Mouse (Mus musculus): ENCODE data around the gene Erc2. TPM values are rescaled to one million over a fixed set of nuclear protein-coding genes. Genes with fewer than 3 reads are reported as not detected.

Gene Erc2
- polyA plus RNA-seq, 1 experiment from 2014 or later = 90.7 TPM

DNA sequence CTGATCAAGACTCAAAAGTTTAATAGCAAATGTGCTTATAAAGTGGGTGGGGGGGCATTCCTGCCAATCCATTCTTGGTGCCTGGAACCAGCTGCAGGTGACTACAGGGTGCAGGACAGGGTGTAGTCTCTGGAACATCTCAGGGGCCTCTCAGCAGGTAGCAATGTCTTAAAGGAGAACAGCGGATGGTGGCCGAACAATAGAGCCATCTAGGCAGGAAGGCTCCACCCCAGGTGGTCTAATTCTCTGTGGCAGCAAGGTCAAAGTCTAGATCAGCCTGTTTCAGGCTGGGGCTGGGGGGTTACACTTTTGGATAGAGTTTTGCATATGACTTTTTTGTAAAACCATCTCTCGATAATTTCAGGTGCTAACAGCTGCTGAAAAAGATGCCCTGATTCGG is 51.9 kb downstream of the Erc2 start:
- Histone ChIP-seq H3K27me3 (ENCODE audit: control insufficient read depth, insufficient read depth, low read length) (no peaks in the 10 kb centered on the region), H3K9me3 (ENCODE audit: control insufficient read depth, low read length) (no peaks in the 10 kb centered on the region), H3K27ac (replicated peaks; ENCODE audit: low read depth, low read length) (no peak overlapping the region), H3K4me2 (ENCODE audit: low read length) (no peak overlapping the region), H3K4me1 (ENCODE audit: control insufficient read depth, insufficient read depth, low read length) (no peaks in the 10 kb centered on the region), H3K4me3 (replicated peaks; ENCODE audit: low read depth, low read length) (no peak overlapping the region), H3K9ac (replicated peaks; ENCODE audit: low read length) (no peak overlapping the region), H3K36me3 (ENCODE audit: control insufficient read depth, insufficient read depth, low read length) (no peaks in the 10 kb centered on the region)
- DNase-seq (no peak), ATAC-seq (ENCODE audit: low FRiP score, low TSS enrichment) (no peak)
- whole genome bisulfite sequencing = 79% methylated on average over 4 of the region's 4 CpGs

DNA sequence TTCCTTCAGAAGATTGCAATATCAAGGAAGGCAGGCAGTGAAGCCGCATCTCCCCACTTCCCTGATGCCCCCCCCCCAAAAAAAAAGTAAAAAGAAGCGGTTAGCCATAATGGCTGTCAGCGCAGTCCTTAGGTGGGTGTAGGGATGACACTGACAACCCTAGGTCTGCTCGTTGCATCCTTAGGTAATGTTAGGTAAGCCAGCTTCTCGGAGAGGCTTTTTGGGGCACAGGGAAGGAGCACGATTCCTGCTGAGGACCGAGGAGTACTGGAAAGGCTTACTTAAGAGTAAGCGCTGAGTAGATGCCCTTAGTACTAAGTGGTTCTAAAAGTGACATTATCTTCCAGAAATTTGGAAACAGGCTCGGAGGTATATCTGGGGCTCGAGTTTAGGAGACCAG is 52.3 kb downstream of the Erc2 start:
- WGBS = 90% methylated on average over 10 of the region's 10 CpGs
- Histone ChIP-seq H3K4me1 (ENCODE audit: control insufficient read depth, insufficient read depth, low read length) (no peaks in the 10 kb centered on the region), H3K4me2 (ENCODE audit: low read length) (no peak overlapping the region), H3K9me3 (ENCODE audit: control insufficient read depth, low read length) (no peaks in the 10 kb centered on the region), H3K9ac (replicated peaks; ENCODE audit: low read length) (no peak overlapping the region), H3K36me3 (ENCODE audit: control insufficient read depth, insufficient read depth, low read length) (no peaks in the 10 kb centered on the region), H3K27ac (replicated peaks; ENCODE audit: low read depth, low read length) (no peak overlapping the region), H3K4me3 (replicated peaks; ENCODE audit: low read depth, low read length) (no peak overlapping the region), H3K27me3 (ENCODE audit: control insufficient read depth, insufficient read depth, low read length) (no peaks in the 10 kb centered on the region)
- ATAC-seq (ENCODE audit: low FRiP score, low TSS enrichment) (no peak), DNase-seq (no peak)

DNA sequence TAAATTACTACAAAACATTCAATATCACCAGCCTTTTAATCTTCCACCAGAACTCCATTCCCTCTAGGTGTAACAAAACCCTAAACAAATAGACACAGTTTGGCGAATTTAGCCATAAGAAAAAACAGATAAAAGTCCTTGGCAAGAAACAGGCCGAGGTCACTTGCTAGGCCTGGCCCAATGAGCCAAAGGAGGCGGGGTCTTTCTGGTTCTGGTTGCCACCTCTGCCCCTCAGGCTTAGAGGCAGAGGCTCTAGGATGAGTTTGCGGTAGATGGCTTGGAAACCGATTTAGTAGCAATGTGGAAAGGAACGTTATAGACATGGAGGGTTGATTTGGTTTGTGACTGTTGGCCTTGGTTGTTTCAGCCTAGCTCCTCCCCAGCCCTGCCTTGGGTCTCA is 52.8 kb downstream of the Erc2 start:
- WGBS = 92% methylated on average over 6 of the region's 6 CpGs
- H3K9me3 ChIP-seq (ENCODE audit: control insufficient read depth, low read length) = no peaks in the 10 kb centered on the region
- DNase-seq = no peak
- H3K4me3 ChIP-seq (replicated peaks; ENCODE audit: low read depth, low read length) = no peak overlapping the region
- no peak for ATAC-seq (ENCODE audit: low FRiP score, low TSS enrichment)
- H3K36me3 ChIP-seq (ENCODE audit: control insufficient read depth, insufficient read depth, low read length) = no peaks in the 10 kb centered on the region
- H3K27ac ChIP-seq (replicated peaks; ENCODE audit: low read depth, low read length) = no peak overlapping the region
- no peak overlapping the region for H3K9ac ChIP-seq (replicated peaks; ENCODE audit: low read length)
- no peak overlapping the region for H3K4me2 ChIP-seq (ENCODE audit: low read length)
- H3K4me1 ChIP-seq (ENCODE audit: control insufficient read depth, insufficient read depth, low read length) = no peaks in the 10 kb centered on the region
- H3K27me3 ChIP-seq (ENCODE audit: control insufficient read depth, insufficient read depth, low read length) = no peaks in the 10 kb centered on the region

- Histone ChIP-seq H3K4me2 (ENCODE audit: low read length) (no peak overlapping the region), H3K9me3 (ENCODE audit: control insufficient read depth, low read length) (no peaks in the 10 kb centered on the region), H3K4me3 (replicated peaks; ENCODE audit: low read depth, low read length) (no peak overlapping the region)
Measured at GRCm38 (mm10) chr14:27682368-27683052, 60.3 kb downstream of the Erc2 start.

GRCm38 (mm10) chr14:27695781-27696180 is 73.6 kb downstream of the Erc2 start:
- DNase-seq (no peak), ATAC-seq (ENCODE audit: low FRiP score, low TSS enrichment) (no peak)
- no peak overlapping the region for H3K4me3 ChIP-seq (replicated peaks; ENCODE audit: low read depth, low read length)
- no peaks in the 10 kb centered on the region for H3K9me3 ChIP-seq (ENCODE audit: control insufficient read depth, low read length)
- no peaks in the 10 kb centered on the region for H3K27me3 ChIP-seq (ENCODE audit: control insufficient read depth, insufficient read depth, low read length)
- H3K4me2 ChIP-seq (ENCODE audit: low read length) = no peak overlapping the region
- no peak overlapping the region for H3K27ac ChIP-seq (replicated peaks; ENCODE audit: low read depth, low read length)
- no peak overlapping the region for H3K9ac ChIP-seq (replicated peaks; ENCODE audit: low read length)
- 87% methylated on average over 7 of the region's 7 CpGs for WGBS
- no peaks in the 10 kb centered on the region for H3K36me3 ChIP-seq (ENCODE audit: control insufficient read depth, insufficient read depth, low read length)
- no peaks in the 10 kb centered on the region for H3K4me1 ChIP-seq (ENCODE audit: control insufficient read depth, insufficient read depth, low read length)

More at GRCm38 (mm10) chr14:27682368-27683052, 60.3 kb downstream of the Erc2 start:
- H3K27me3 ChIP-seq (ENCODE audit: control insufficient read depth, insufficient read depth, low read length) = no peaks in the 10 kb centered on the region
- no peaks in the 10 kb centered on the region for H3K36me3 ChIP-seq (ENCODE audit: control insufficient read depth, insufficient read depth, low read length)
- H3K27ac ChIP-seq (replicated peaks; ENCODE audit: low read depth, low read length) = no peak overlapping the region
- DNase-seq = no peak
- no peaks in the 10 kb centered on the region for H3K4me1 ChIP-seq (ENCODE audit: control insufficient read depth, insufficient read depth, low read length)
- no peak for ATAC-seq (ENCODE audit: low FRiP score, low TSS enrichment)
- 80% methylated on average over 3 of the region's 3 CpGs for WGBS
- no peak overlapping the region for H3K9ac ChIP-seq (replicated peaks; ENCODE audit: low read length)

- Histone ChIP-seq H3K9me3 (ENCODE audit: control insufficient read depth, low read length) (no peaks in the 10 kb centered on the region), H3K9ac (replicated peaks; ENCODE audit: low read length) (no peak overlapping the region), H3K4me2 (ENCODE audit: low read length) (no peak overlapping the region), H3K4me3 (replicated peaks; ENCODE audit: low read depth, low read length) (no peak overlapping the region), H3K4me1 (ENCODE audit: control insufficient read depth, insufficient read depth, low read length) (no peaks in the 10 kb centered on the region), H3K36me3 (ENCODE audit: control insufficient read depth, insufficient read depth, low read length) (no peaks in the 10 kb centered on the region), H3K27ac (replicated peaks; ENCODE audit: low read depth, low read length) (no peak overlapping the region), H3K27me3 (ENCODE audit: control insufficient read depth, insufficient read depth, low read length) (no peaks in the 10 kb centered on the region)
- ATAC-seq (ENCODE audit: low FRiP score, low TSS enrichment) (no peak), DNase-seq (no peak)
- WGBS = 80% methylated on average over 7 of the region's 7 CpGs
Measured at GRCm38 (mm10) chr14:27717364-27717763, 95.1 kb downstream of the Erc2 start.

- Histone ChIP-seq H3K36me3 (ENCODE audit: control insufficient read depth, insufficient read depth, low read length) (no peaks in the 10 kb centered on the region), H3K27me3 (ENCODE audit: control insufficient read depth, insufficient read depth, low read length) (no peaks in the 10 kb centered on the region), H3K4me3 (replicated peaks; ENCODE audit: low read depth, low read length) (no peak overlapping the region), H3K27ac (replicated peaks; ENCODE audit: low read depth, low read length) (no peak overlapping the region), H3K4me1 (ENCODE audit: control insufficient read depth, insufficient read depth, low read length) (no peaks in the 10 kb centered on the region), H3K4me2 (ENCODE audit: low read length) (no peak overlapping the region), H3K9me3 (ENCODE audit: control insufficient read depth, low read length) (no peaks in the 10 kb centered on the region), H3K9ac (replicated peaks; ENCODE audit: low read length) (no peak overlapping the region)
- ATAC-seq (ENCODE audit: low FRiP score, low TSS enrichment) = no peak
- no peak for DNase-seq
- 92% methylated on average over 4 of the region's 4 CpGs for WGBS
Measured at GRCm38 (mm10) chr14:27719601-27720000, 97.4 kb downstream of the Erc2 start.

DNA sequence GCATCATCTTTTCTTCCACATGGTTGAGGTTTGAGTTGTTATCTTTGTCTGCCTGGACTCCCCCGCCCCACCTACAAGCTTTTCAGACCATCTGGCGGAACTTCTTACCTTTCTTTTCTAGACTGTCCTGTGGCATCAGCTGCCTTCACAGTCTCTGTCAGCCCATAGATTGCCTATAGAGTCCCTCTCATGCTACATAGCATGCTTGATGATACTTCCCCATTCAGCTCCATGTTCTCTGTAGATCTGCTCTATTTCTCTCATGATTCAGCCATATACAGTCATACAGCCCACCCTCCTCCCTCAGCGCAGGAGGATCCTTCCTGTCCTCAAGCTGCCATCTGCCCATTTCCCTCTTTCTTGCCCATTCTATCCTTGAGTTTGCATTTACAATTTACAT is 98.7 kb downstream of the Erc2 start:
- Histone ChIP-seq H3K4me2 (ENCODE audit: low read length) (no peak overlapping the region), H3K9me3 (ENCODE audit: control insufficient read depth, low read length) (no peaks in the 10 kb centered on the region), H3K27me3 (ENCODE audit: control insufficient read depth, insufficient read depth, low read length) (no peaks in the 10 kb centered on the region), H3K4me3 (replicated peaks; ENCODE audit: low read depth, low read length) (no peak overlapping the region), H3K9ac (replicated peaks; ENCODE audit: low read length) (no peak overlapping the region), H3K27ac (replicated peaks; ENCODE audit: low read depth, low read length) (no peak overlapping the region), H3K4me1 (ENCODE audit: control insufficient read depth, insufficient read depth, low read length) (no peaks in the 10 kb centered on the region), H3K36me3 (ENCODE audit: control insufficient read depth, insufficient read depth, low read length) (no peaks in the 10 kb centered on the region)
- WGBS = over 99% methylated on average over 3 of the region's 3 CpGs
- DNase-seq (no peak), ATAC-seq (ENCODE audit: low FRiP score, low TSS enrichment) (no peak)

DNA sequence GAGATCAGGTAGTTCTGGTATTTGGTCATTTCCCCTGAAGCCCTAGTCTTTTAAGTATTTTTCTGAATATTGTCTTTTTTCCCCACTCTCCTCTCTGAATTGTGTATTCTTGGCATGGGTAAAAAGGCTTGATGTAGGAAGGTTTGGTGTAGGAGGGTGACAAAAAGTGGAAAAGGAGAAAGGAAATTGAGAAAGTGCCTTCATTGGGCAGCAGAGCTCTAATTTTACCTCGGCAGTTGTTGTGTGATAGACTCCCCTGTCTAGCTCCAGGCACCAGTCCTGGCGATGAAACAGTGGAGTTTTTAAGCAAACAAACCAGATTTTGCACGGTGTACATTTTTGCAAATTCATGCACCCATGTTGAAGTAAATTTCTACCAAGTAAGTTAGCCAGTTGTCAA is 99.5 kb downstream of the Erc2 start:
- H3K4me2 ChIP-seq (ENCODE audit: low read length) = no peak overlapping the region
- no peaks in the 10 kb centered on the region for H3K4me1 ChIP-seq (ENCODE audit: control insufficient read depth, insufficient read depth, low read length)
- H3K27me3 ChIP-seq (ENCODE audit: control insufficient read depth, insufficient read depth, low read length) = no peaks in the 10 kb centered on the region
- ATAC-seq (ENCODE audit: low FRiP score, low TSS enrichment) = no peak
- no peak overlapping the region for H3K9ac ChIP-seq (replicated peaks; ENCODE audit: low read length)
- H3K27ac ChIP-seq (replicated peaks; ENCODE audit: low read depth, low read length) = no peak overlapping the region
- no peaks in the 10 kb centered on the region for H3K36me3 ChIP-seq (ENCODE audit: control insufficient read depth, insufficient read depth, low read length)
- 85% methylated on average over 3 of the region's 3 CpGs for WGBS
- H3K9me3 ChIP-seq (ENCODE audit: control insufficient read depth, low read length) = no peaks in the 10 kb centered on the region
- DNase-seq = no peak
- no peak overlapping the region for H3K4me3 ChIP-seq (replicated peaks; ENCODE audit: low read depth, low read length)

Measured in midbrain, embryonic 14.5 days (tissue).